Mouse (Mus musculus): ENCODE results near the gene Kirrel. TPM values are rescaled to one million over a fixed set of nuclear protein-coding genes. Genes with fewer than 3 reads are reported as not detected.

Gene Kirrel
- polyA plus RNA-seq, 1 experiment, result 3.2 TPM

Other genes with a start within 250 kb of the Kirrel start
- 6.1 and 7.8 TPM in 2 replicates for gene Cd1d1, start 175.3 kb downstream of the Kirrel start, polyA plus RNA-seq (2012; rRNA removed)
- 0.85 and 1.3 TPM in 2 replicates for gene Fcrls, start 89.0 kb upstream of the Kirrel start, polyA plus RNA-seq (2012; rRNA removed)
- 0.12 and 0.43 TPM in 2 replicates for gene Cd5l, start 183.1 kb upstream of the Kirrel start, polyA plus RNA-seq (2012; rRNA removed)
- 4.2 and 5.2 TPM in 2 replicates for gene Fcrl1, start 201.6 kb upstream of the Kirrel start, polyA plus RNA-seq (2012; rRNA removed)